Mouse (Mus musculus): ENCODE results near the gene Ptch2.

Ptch2 gene

GRCm38 (mm10) chr4:117107813-117108523 is 12.1 kb downstream of the Ptch2 start:
- DNase-seq: no peak

- DNase-seq: no peak
Measured at GRCm38 (mm10) chr4:117108524-117108849, 12.6 kb downstream of the Ptch2 start.

- DNase-seq: no peak
Measured at GRCm38 (mm10) chr4:117109330-117109729, 13.5 kb downstream of the Ptch2 start.

GRCm38 (mm10) chr4:117110249-117110648 is 14.4 kb downstream of the Ptch2 start:
- DNase-seq: no peak

- no peak for DNase-seq
Measured at GRCm38 (mm10) chr4:117110985-117111384, 15.1 kb downstream of the Ptch2 start.

GRCm38 (mm10) chr4:117113237-117113636 is 17.4 kb downstream of the Ptch2 start:
- DNase-seq: no peak

GRCm38 (mm10) chr4:117115592-117115991 is 19.7 kb downstream of the Ptch2 start:
- DNase-seq: no peak

- DNase-seq: no peak
Measured at GRCm38 (mm10) chr4:117117931-117118330, 22.1 kb downstream of the Ptch2 start.

- DNase-seq: no peak
Measured at GRCm38 (mm10) chr4:117119636-117120035, 23.8 kb downstream of the Ptch2 start.

- DNase-seq: no peak
Measured at GRCm38 (mm10) chr4:117120052-117120444, 24.2 kb downstream of the Ptch2 start.

GRCm38 (mm10) chr4:117120445-117121414 is 24.9 kb downstream of the Ptch2 start:
- DNase-seq: peak; percentile 92

- DNase-seq: no peak
Measured at GRCm38 (mm10) chr4:117122209-117122608, 26.3 kb downstream of the Ptch2 start.

GRCm38 (mm10) chr4:117123546-117124217 is 27.8 kb downstream of the Ptch2 start:
- DNase-seq: no peak

- DNase-seq: no peak
Measured at GRCm38 (mm10) chr4:117124218-117124517, 28.3 kb downstream of the Ptch2 start.

- peak; percentile 48 for DNase-seq
Measured at GRCm38 (mm10) chr4:117124518-117125347, 28.9 kb downstream of the Ptch2 start.

- peak; percentile 54 for DNase-seq
Measured at GRCm38 (mm10) chr4:117125348-117125909, 29.6 kb downstream of the Ptch2 start, which contains the start of gene Btbd19. Btbd19 (minus strand) TSS chr4:117125725.

- peak; percentile 53 for DNase-seq
Measured at GRCm38 (mm10) chr4:117125910-117126674, 30.2 kb downstream of the Ptch2 start.

GRCm38 (mm10) chr4:117126675-117127290 is 30.9 kb downstream of the Ptch2 start, which contains the start of gene Tctex1d4:
Tctex1d4 (plus strand) TSS chr4:117126794.
- DNase-seq: no peak

- DNase-seq: no peak
Measured at GRCm38 (mm10) chr4:117127991-117128686, 32.3 kb downstream of the Ptch2 start.

GRCm38 (mm10) chr4:117130790-117131189 is 34.9 kb downstream of the Ptch2 start:
- no peak for DNase-seq

Data from liver (tissue).